Mouse (Mus musculus) splenic B cell, adult 2 months (primary cell): ENCODE results near the gene Eps8l3.
A peak's percentile ranks its signal among the peaks of the same experiment; 100 is the strongest.

Experiments
- DNase-seq: peaks from one replicate; pipeline ENCODE4 v3.0.0-alpha.2; 2011; ENCODE audit warnings: low read depth, low spot score
- H3K27me3 ChIP-seq: 2 replicates; pipeline ENCODE4 v1.6.1; 2012; ENCODE audit warnings: mild to moderate bottlenecking, low read length, moderate library complexity, mixed read lengths; ENCODE audit not compliant: control insufficient read depth, poor library complexity, insufficient read depth, severe bottlenecking
- H3K36me3 ChIP-seq: 2 replicates; pipeline ENCODE4 v1.6.1; 2012; ENCODE audit warnings: mild to moderate bottlenecking, low read length, moderate library complexity, mixed read lengths; ENCODE audit not compliant: control insufficient read depth, poor library complexity, insufficient read depth, severe bottlenecking

The Eps8l3 gene

GRCm38 (mm10) chr3:107939403-107939802, 62.4 kb downstream of the Eps8l3 start:
- Histone ChIP-seq H3K27me3 (no peaks in the 10 kb centered on the region), H3K36me3 (no peaks in the 10 kb centered on the region)
- peak; percentile 41 for DNase-seq

- Histone ChIP-seq H3K36me3 (no peaks in the 10 kb centered on the region), H3K27me3 (no peaks in the 10 kb centered on the region)
- no peak for DNase-seq
These were observed 62.8 kb downstream of the Eps8l3 start for GRCm38 (mm10) chr3:107939830-107940229.

GRCm38 (mm10) chr3:107940524-107940923, 63.5 kb downstream of the Eps8l3 start:
- no peaks in the 10 kb centered on the region for H3K36me3 ChIP-seq
- no peak for DNase-seq
- no peaks in the 10 kb centered on the region for H3K27me3 ChIP-seq

- no peaks in the 10 kb centered on the region for H3K36me3 ChIP-seq
- H3K27me3 ChIP-seq: no peaks in the 10 kb centered on the region
- no peak for DNase-seq
These were observed 64.2 kb downstream of the Eps8l3 start for GRCm38 (mm10) chr3:107941261-107941660.
